Mouse (Mus musculus): ENCODE data around the gene Ankrd63.

The Ankrd63 gene

DNA sequence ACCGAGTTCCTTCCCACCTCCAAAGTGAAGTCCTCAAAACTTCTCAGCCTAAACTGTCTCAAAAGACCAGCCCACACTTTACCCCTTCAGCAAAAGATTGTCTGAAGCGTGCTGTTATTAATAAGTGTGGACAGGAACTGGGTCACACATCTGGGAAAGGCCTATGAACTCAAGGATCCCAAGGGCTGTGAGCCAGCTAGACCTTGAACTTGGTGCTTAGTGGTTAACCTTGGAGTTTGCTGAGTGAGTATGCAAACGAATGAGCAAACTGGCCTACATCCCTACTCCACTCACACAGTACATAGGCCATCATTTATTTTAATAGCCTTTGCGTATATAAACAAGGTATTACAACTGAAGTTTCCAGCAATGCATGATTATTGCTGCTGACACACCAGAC lies 21.7 kb upstream of the Ankrd63 start:
- no peak for DNase-seq

DNA sequence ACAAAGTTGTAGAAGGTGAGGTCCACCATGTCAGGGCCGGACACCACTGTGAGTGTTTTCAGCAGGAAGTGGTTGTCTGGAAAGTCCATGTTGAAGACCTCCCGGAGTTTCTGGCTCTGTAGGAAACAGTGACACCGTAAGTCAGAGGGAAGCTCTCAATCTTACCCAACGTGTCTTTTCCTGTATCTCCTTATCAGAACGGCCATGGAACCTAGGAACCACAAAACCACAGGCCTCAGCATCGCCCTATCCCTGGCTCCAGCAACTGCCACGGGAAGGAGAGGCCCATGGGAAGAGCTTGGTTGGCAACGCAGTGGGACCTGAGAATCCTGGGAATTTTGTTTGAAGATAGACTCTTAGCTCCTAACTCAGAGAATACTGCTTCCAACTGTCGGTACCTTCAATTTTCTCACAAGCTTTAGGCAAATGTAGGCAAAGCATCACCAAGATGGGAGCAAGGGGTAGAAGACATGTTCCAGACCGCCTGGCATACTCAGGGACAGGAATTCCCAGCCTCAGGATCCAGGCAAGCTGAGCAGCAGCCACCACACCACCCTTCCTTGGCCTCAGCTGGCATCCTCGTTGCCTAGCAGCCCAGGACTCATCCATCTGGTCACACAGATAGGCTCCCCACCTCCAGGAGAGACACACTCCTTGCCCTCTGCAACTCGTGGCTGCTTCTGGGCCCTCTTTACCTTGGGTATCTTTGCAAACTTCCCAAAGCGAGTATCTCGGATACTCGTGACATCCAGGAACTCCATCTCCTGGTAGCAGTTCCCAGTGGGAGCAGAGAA lies 20.1 kb upstream of the Ankrd63 start:
- no peak for DNase-seq

GRCm38 (mm10) chr2:118716677-118717076 lies 12.9 kb upstream of the Ankrd63 start:
- no peak for DNase-seq

DNA sequence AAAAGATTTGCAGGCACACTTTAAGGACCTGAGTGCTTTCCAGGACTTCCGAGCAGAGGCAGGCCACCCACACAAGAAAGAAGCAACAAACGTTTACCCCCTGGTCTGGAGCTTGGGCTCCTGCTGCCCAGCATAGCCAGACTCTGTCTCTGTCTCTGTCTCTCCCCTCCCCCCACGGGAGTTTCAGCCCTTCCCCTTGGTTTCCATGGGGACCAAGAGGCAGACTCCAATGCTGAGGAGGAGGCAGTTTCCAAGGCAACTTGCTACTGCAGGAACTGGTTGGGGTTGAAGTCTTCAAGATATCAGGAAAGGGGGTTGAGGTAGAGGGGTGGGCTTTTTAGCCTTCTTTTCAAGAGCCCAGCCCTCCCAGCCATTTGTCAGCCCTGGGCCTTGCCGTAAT lies 10.5 kb upstream of the Ankrd63 start:
- DNase-seq = peak; percentile 79

DNA sequence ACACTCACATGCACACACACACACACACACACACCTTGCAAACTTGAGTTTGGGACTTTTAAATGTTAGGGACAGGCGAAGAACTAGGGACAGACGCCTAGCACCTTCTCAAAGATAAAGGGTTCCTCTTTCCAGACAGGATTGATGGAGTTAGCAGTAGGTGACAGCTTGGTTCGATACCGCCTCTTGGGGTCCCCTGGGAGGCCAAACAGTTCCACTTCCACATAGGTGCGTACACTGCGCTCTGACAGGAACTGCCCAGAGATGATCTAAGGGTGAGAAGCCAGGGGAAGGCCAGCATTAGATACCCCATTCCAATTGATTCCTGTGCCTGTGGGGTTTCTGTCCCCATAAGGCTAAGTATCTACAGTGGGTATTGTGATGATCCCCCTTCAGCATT lies 9.9 kb upstream of the Ankrd63 start:
- DNase-seq = no peak

GRCm38 (mm10) chr2:118711038-118711494 lies 7.3 kb upstream of the Ankrd63 start:
- no peak for DNase-seq

- DNase-seq = no peak
These were observed 6.0 kb upstream of the Ankrd63 start for GRCm38 (mm10) chr2:118709655-118710221.

DNA sequence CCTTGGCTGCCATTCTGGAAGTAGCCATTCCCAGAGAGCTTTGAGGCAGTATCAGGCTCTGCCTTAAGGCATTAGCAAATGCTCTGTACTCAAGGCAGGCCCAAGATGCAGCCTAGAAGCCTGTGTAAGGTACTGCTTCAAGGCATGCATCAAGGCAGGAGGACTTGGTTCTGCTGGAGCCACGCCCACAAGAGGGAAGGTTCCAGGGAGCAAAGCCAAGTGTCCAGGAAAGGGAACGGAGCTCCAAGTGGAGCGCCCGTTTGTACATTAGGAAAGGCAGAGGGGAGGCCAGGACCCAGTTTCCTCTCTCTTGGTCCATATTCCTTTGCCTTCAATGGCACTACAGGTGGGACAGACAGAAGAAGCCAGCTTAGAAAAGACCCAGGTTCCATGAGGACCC lies 4.7 kb upstream of the Ankrd63 start:
- no peak for DNase-seq

GRCm38 (mm10) chr2:118706436-118706835 lies 2.7 kb upstream of the Ankrd63 start:
- no peak for DNase-seq

GRCm38 (mm10) chr2:118702883-118703761 lies 641 bp downstream of the Ankrd63 start:
- no peak for DNase-seq

DNA sequence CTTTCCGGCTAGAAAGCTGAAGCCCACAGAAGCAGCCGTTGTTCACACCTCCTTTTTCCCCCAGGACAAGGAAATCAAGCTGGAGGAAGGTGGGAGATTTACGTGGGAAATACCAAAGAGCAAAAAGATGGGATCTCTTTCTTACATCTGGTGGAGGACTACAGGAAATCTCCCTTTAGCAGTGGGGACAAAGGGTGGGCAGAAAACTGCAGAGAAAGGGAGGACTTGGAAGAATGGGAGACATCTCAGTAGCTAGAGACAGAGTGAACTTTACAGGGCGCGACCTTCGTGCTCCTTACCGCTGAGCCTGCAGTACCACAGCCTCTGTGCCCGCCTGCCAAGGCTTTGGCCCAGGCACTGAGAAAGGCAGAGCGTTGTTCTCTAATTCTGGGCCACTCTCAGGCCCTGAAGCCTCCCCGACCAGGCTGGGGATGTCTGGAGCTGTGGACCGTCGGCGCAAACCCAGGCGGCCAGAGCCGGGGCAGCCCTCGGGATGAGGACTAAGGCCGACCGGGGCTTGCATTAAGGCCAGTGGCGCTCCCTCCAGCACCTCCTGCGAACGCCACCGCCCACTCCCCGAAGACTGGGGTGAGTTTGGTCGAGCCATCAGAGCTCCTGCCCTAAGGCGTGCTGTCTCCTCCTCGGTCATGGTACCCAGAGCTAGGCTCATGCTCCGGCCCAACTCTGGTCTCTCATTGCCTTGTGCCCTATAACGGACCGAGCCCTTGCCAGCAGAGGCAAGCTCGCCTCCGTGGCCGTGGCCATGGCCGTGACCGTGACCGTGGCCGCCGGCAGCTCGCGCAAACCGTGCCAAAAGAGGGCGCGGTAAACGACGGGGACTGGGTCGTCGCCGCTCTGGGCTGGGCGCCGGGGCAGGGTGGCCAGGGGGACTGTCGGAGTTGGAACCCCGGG lies 1.5 kb downstream of the Ankrd63 start:
- no peak for DNase-seq

DNA sequence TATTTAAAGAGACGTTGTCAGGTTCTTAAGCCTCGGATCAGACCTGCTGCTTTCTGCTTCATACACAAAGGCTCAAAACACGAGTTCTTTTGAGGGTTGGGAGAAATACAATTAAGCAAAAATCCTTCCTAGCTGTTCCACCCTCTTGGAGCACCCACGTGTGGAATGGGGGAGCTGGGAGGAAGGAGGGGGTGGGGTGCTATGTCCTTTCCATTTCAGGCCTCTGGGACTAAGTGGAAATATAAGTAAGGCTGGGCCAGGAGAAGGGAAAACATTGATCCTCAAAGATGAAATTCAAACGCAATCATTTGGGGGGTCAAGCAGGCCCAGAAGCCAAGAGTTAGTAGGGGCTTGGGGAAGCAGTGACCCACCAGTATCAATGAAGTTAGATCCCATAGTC lies 2.6 kb downstream of the Ankrd63 start:
- DNase-seq = no peak

GRCm38 (mm10) chr2:118700179-118701062 lies 3.3 kb downstream of the Ankrd63 start:
- no peak for DNase-seq

DNA sequence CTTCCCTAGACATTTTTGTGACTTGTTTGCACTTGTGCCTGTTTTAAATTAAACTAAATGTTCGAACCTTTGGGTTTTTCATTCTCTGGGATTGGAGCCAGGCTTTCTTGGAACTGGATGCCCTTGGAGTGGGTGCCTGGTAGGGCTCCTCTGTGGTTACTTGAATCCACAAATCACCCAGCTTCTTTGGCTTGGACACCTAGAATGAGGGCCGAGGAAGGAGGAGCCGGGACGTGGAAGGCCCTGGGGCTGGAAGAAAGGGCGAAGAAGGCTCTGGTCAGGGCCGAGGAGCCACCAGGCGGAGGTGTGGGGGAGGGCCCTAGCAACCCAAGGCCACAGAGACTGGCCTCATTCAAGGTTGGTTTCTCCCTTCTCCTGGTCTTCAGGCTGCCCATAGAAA lies 5.8 kb downstream of the Ankrd63 start:
- no peak for DNase-seq

DNA sequence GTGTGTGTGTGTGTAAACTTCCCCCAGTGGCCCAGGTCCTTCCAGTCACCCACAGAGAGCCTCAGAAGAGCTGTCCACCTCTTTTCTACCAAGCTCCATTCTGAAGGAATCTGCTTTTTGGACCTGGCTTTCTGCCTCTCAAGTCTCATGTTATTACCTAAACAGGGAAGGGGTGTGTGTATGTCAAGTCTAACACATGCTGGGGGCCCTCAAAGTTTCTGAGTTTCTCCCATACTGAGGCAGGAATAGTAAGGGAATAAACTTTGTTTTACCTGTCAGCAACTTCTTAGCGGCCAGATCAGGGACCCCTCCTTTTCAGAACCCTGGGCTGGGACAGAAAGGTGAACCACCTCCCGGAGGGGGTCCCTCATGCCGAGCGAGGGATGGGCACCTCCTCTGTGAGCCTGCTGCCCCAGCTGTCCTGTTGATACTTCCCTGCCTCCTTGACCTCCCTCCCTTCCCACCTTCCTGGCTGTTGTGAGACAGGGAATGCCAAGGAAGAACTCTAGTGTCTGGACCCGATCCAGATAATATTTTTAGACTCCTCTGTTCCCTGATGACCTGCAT lies 6.4 kb downstream of the Ankrd63 start:
- DNase-seq = no peak

DNA sequence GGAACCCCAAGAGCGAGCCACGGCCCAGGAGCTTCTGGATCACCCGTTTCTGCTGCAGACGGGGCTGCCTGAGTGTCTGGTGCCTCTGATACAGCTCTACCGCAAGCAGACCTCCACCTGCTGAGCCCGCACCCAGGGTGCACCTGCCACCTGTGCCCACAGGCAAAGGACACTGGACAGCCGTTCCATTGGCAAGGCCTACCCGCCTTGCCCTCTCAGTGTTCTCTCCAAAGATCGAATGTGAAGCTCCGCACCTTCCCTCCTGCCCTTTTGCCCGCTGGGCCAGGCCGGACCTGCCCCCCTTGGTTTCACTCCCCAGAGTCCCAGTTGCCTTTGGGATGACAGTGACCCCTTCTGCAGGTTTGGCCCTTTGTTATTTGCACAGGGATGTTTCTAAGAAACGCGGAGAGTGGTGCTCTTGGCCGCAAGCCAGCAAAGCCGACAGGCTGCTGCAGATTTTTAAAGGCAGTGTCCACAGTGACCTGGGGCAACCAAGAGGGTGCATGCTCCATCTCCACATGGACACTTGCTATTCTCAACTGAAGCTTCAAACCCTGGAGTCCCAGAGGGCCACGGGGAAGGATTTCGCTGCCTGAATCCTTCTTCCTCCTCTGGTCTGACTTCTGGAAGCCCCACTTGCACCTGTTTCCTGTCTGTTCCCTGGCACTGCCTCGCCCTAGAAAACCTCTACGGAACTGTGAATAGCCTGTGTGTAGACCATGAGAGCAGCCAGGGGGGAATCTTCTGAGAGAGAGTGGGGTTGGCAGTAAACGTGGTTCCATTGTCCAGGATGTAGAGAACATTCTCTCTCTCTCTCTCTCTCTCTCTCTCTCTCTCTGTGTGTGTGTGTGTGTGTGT lies 7.1 kb downstream of the Ankrd63 start:
- no peak for DNase-seq

DNA sequence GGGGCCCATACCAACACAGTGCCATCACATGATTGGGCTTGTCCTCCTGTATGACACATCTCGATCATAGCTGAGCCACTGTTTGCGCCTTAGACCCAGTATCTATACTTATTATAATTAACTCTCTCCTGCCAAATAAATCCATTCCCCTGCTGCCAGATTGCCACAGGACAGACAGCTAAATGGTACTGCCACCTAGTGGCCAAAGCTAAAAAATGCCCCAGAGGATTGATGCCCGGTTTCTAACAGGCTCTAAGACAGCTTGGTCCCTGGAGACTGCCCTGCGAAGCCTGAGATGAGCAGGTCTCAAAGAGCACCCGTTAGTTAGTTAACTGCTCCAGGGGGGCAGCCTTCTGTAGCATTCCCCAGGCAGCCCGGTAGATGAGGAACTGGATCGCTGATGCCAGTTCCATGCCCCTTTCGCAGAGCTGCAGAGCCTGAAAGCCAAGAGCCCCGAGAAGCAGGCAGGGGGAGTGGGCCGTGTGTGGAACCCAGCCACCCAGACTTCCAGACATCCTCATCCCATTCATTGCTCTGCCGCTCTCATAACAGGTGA lies 8.0 kb downstream of the Ankrd63 start:
- DNase-seq = no peak

- no peak for DNase-seq
These were observed 10.3 kb downstream of the Ankrd63 start for GRCm38 (mm10) chr2:118693370-118693966.

- no peak for DNase-seq
These were observed 13.9 kb downstream of the Ankrd63 start for GRCm38 (mm10) chr2:118689875-118690274.

All from layer of hippocampus, adult 9-11 months (tissue).